11 mouse cellular contexts compared by ENCODE assay signal in the genomic region with DNA sequence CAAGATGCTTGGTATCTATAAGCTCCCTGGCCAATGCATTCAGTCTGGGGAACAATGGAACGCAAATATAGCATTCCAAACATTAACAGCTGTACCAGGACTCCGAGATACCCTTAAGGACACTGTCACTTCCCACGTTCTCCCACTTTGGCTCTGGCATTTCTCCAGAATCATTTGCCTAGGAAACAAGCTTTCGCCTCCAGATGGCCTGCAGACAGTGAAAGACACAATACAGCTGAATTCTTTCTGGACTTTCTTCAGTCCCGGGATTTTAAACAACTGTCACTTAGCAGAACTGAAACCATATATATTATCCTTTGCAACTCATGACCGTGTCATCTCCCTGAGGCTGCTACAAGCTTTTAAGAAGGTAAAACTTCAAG.
A peak's percentile ranks its signal among the peaks of the same experiment; 100 is the strongest.
DNase-seq lines count a peak whose midpoint lies in the region; ATAC-seq and TF ChIP-seq lines count a peak whose summit lies in the region.
"Had no signal": no experiment of that assay in that cellular context is flagged by ENCODE, and none has a peak within 500 bp of the region (broad histone marks: within the 10 kb centered on the region; RNA-seq: fewer than 3 reads in every experiment).

No protein-coding gene starts in this region.

- peak; percentile 18 for DNase-seq in heart, postnatal 0 days (ENCODE audit: low spot score)
- no peak for DNase-seq in lung, postnatal 14 days
- DNase-seq in frontal cortex, postnatal 36 days (ENCODE audit: low spot score in 2 of 2), result peak; percentile 27 to 72
- DNase-seq in liver, result no peak
- DNase-seq: gastrocnemius, postnatal 25 days had no signal

- H3ac ChIP-seq in myocyte (ENCODE audit: control insufficient read depth, insufficient read length), result no peak overlapping the region

- H3K9me3 ChIP-seq in heart, postnatal 0 days (replicated peaks; ENCODE audit: control insufficient read depth, low read length), result no peaks in the 10 kb centered on the region
- H3K9me3 ChIP-seq in heart, embryonic 12.5 days (replicated peaks), result no peaks in the 10 kb centered on the region
- no peaks in the 10 kb centered on the region for H3K9me3 ChIP-seq in lung, embryonic 16.5 days (ENCODE audit: control insufficient read depth, low read length)
- H3K9me3 ChIP-seq: embryonic facial prominence, embryonic 12.5 days; hindbrain, embryonic 12.5 days; liver, embryonic 15.5 days had no signal

- WGBS in heart, postnatal 0 days, result 34% methylated on average over 6 of the region's 6 CpGs
- 42% methylated on average over 6 of the region's 6 CpGs for WGBS in heart, embryonic 12.5 days
- 42% methylated on average over 6 of the region's 6 CpGs for WGBS in lung, embryonic 16.5 days

- no peaks in the 10 kb centered on the region for H3K36me3 ChIP-seq in heart, postnatal 0 days (replicated peaks; ENCODE audit: control insufficient read depth, insufficient read depth, low read length)
- H3K36me3 ChIP-seq in heart, embryonic 12.5 days, result no peaks in the 10 kb centered on the region
- H3K36me3 ChIP-seq in lung, embryonic 16.5 days (ENCODE audit: control insufficient read depth, insufficient read depth, low read length), result no peaks in the 10 kb centered on the region
- H3K36me3 ChIP-seq in myocyte (ENCODE audit: control insufficient read depth, insufficient read depth), result no peaks in the 10 kb centered on the region
- H3K36me3 ChIP-seq: embryonic facial prominence, embryonic 12.5 days; hindbrain, embryonic 12.5 days; liver, embryonic 15.5 days had no signal

- no peak overlapping the region for H3K9ac ChIP-seq in heart, postnatal 0 days (replicated peaks; ENCODE audit: low read depth, low read length)
- H3K9ac ChIP-seq in heart, embryonic 12.5 days, result no peak overlapping the region
- H3K9ac ChIP-seq in lung, embryonic 16.5 days (ENCODE audit: low read length), result no peak overlapping the region
- H3K9ac ChIP-seq: embryonic facial prominence, embryonic 12.5 days; hindbrain, embryonic 12.5 days; liver, embryonic 15.5 days had no signal

- H3K4me2 ChIP-seq in heart, postnatal 0 days (ENCODE audit: low read depth, low read length), result no peak overlapping the region
- H3K4me2 ChIP-seq in heart, embryonic 12.5 days, result no peak overlapping the region
- H3K4me2 ChIP-seq in lung, embryonic 16.5 days (ENCODE audit: low read depth, low read length), result 0 out of 2 replicates have a peak overlapping the region, but pooled peaks have one; percentile 22
- H3K4me2 ChIP-seq in myocyte (ENCODE audit: low read depth), result peak overlapping the region; percentile 18
- H3K4me2 ChIP-seq: embryonic facial prominence, embryonic 12.5 days; hindbrain, embryonic 12.5 days; liver, embryonic 15.5 days had no signal

- ATAC-seq in heart, postnatal 0 days (ENCODE audit: insufficient read depth, low read depth), result no peak; the same call in 1 of the 2 replicates
- no peak for ATAC-seq in heart, embryonic 12.5 days (ENCODE audit: insufficient number of reproducible peaks, low FRiP score)
- ATAC-seq in lung, embryonic 16.5 days (ENCODE audit: low read depth), result peak; percentile 91

- TF ChIP-seq CTCF in heart, postnatal 0 days (IDR thresholded peaks at IDR 0.05; ENCODE audit: low read depth), result no peak

- no peaks in the 10 kb centered on the region for H3K4me1 ChIP-seq in heart, postnatal 0 days (ENCODE audit: control insufficient read depth, insufficient read depth)
- no peaks in the 10 kb centered on the region for H3K4me1 ChIP-seq in heart, embryonic 12.5 days (replicated peaks)
- H3K4me1 ChIP-seq in lung, embryonic 16.5 days (replicated peaks; ENCODE audit: control insufficient read depth, insufficient read depth, low read length), result no peaks in the 10 kb centered on the region; the same call in 1 of the 2 replicates
- H3K4me1 ChIP-seq: embryonic facial prominence, embryonic 12.5 days; hindbrain, embryonic 12.5 days; liver, embryonic 15.5 days had no signal

- H3K27me3 ChIP-seq in heart, postnatal 0 days (ENCODE audit: control insufficient read depth, insufficient read depth, low read length), result no peaks in the 10 kb centered on the region
- H3K27me3 ChIP-seq in heart, embryonic 12.5 days (replicated peaks), result peaks cover 1% of the 10 kb centered on the region; the same call in 1 of the 2 replicates
- no peaks in the 10 kb centered on the region; the same call in 1 of the 2 replicates for H3K27me3 ChIP-seq in lung, embryonic 16.5 days (ENCODE audit: control insufficient read depth, insufficient read depth, low read depth, low read length)
- no peaks in the 10 kb centered on the region for H3K27me3 ChIP-seq in myocyte (ENCODE audit: control insufficient read depth, insufficient read depth, insufficient read length)

- no peak overlapping the region for H3K27ac ChIP-seq in heart, postnatal 0 days (ENCODE audit: low read depth)
- no peak overlapping the region for H3K27ac ChIP-seq in heart, embryonic 12.5 days (ENCODE audit: poor library complexity, severe bottlenecking)
- no peak overlapping the region; the same call in none of the 2 replicates for H3K27ac ChIP-seq in lung, embryonic 16.5 days (ENCODE audit: low read length)
- H3K27ac ChIP-seq: embryonic facial prominence, embryonic 12.5 days; hindbrain, embryonic 12.5 days; liver, embryonic 15.5 days had no signal

- TF ChIP-seq EP300 in heart, postnatal 0 days (IDR thresholded peaks at IDR 0.05; ENCODE audit: low read depth), result no peak

- no peaks in the 10 kb centered on the region for H3K79me2 ChIP-seq in myocyte (ENCODE audit: control insufficient read depth, insufficient read depth)

- no peak overlapping the region for H3K4me3 ChIP-seq in heart, postnatal 0 days (ENCODE audit: low read depth, low read length)
- H3K4me3 ChIP-seq in heart, embryonic 12.5 days, result no peak overlapping the region
- H3K4me3 ChIP-seq in lung, embryonic 16.5 days (ENCODE audit: low read length), result no peak overlapping the region
- no peak overlapping the region for H3K4me3 ChIP-seq in myocyte
- H3K4me3 ChIP-seq: embryonic facial prominence, embryonic 12.5 days; hindbrain, embryonic 12.5 days; liver, embryonic 15.5 days had no signal

- TF ChIP-seq POLR2A in myocyte (IDR thresholded peaks at IDR 0.05; ENCODE audit: insufficient read length, low read depth), result no peak

TF ChIP-seq in myocyte, 11 proteins besides CTCF, POLR2A, EP300 and RAD21:
- TF ChIP-seq MYOG (IDR thresholded peaks at IDR 0.05; ENCODE audit: control insufficient read depth in 1 of 3, insufficient read depth in 1 of 3, insufficient read length in 2 of 3, low read depth in 2 of 3) (no peak), TCF3 (IDR thresholded peaks at IDR 0.05; ENCODE audit: insufficient read length, low read depth) (no peak), E2F4 (IDR thresholded peaks at IDR 0.05; ENCODE audit: insufficient read depth) (no peak), CEBPB (IDR thresholded peaks at IDR 0.05; ENCODE audit: insufficient read depth, poor library complexity, severe bottlenecking) (no peak), REST (IDR thresholded peaks at IDR 0.05; ENCODE audit: insufficient read depth, insufficient read length) (no peak), MAX (IDR thresholded peaks at IDR 0.05; ENCODE audit: low read depth) (no peak), POLR2AphosphoS2 (IDR thresholded peaks at IDR 0.05; ENCODE audit: insufficient read length, low read depth) (no peak), SRF (IDR thresholded peaks at IDR 0.05; ENCODE audit: control insufficient read depth, insufficient read length, low read depth) (no peak), TCF12 (IDR thresholded peaks at IDR 0.05; ENCODE audit: insufficient read depth, poor library complexity, severe bottlenecking) (no peak), MYOD1 (IDR thresholded peaks at IDR 0.05; ENCODE audit: control insufficient read depth in 1 of 3, insufficient read length in 2 of 3, low read depth in 2 of 3) (no peak), USF1 (IDR thresholded peaks at IDR 0.05; ENCODE audit: low read depth) (no peak)

Comparison
In these comparisons a context has a peak if more than half of its experiments do, and no peak if none do; other contexts are left out.
1. DNase-seq: peak in heart, postnatal 0 days (single experiment) and frontal cortex, postnatal 36 days (2 of 2); none in lung, postnatal 14 days (single experiment) and liver (single experiment).
2. H3K4me2 ChIP-seq: peak in lung, embryonic 16.5 days (single experiment) and myocyte (single experiment); none in heart, postnatal 0 days (single experiment) and heart, embryonic 12.5 days (single experiment).